Mouse (Mus musculus) thymus, adult 18-20 months (tissue): ENCODE measurements around the gene Gm10563.
"Not testable (repeated sequence)": the region's sequence is repeated elsewhere in the genome, so short reads cannot be mapped to it uniquely, and the experiment has no call there.

ENCODE experiments used
- DNase-seq, 2 experiments: peaks; one replicate each; pipeline ENCODE4 v3.0.0; 2022; ENCODE audit warnings: mixed read lengths in 2 of 2

Gene Gm10563

GRCm38 (mm10) chr4:155645308-155645707 is at the start of gene Gm10563:
TSS of gene Gm10563 (minus strand) at chr4:155645408.
- DNase-seq, result not testable (repeated sequence)

GRCm38 (mm10) chr4:155694482-155695401 is 49.5 kb upstream of the Gm10563 start:
- DNase-seq, result peak; percentile 66 to 71

GRCm38 (mm10) chr4:155694111-155694481 is 48.9 kb upstream of the Gm10563 start, which contains the start of gene Fndc10:
TSS of gene Fndc10 (plus strand) at chr4:155694342.
- DNase-seq, result peak; percentile 44 to 47

- DNase-seq, result no peak
Measured at GRCm38 (mm10) chr4:155692421-155692820, 47.2 kb upstream of the Gm10563 start.

- DNase-seq, result no peak
Measured at GRCm38 (mm10) chr4:155690571-155691375, 45.6 kb upstream of the Gm10563 start.

GRCm38 (mm10) chr4:155687764-155688163 is 42.6 kb upstream of the Gm10563 start:
- DNase-seq, result not testable (repeated sequence)

GRCm38 (mm10) chr4:155683670-155684277 is 38.6 kb upstream of the Gm10563 start:
- DNase-seq, result not testable (repeated sequence)

GRCm38 (mm10) chr4:155675991-155676390 is 30.8 kb upstream of the Gm10563 start:
- no peak for DNase-seq

- no peak for DNase-seq
Measured at GRCm38 (mm10) chr4:155672082-155672481, 26.9 kb upstream of the Gm10563 start.

- DNase-seq, result not testable (repeated sequence)
Measured at GRCm38 (mm10) chr4:155670236-155670635, 25.0 kb upstream of the Gm10563 start.

GRCm38 (mm10) chr4:155669598-155670075 is 24.4 kb upstream of the Gm10563 start:
- DNase-seq, result no peak

- peak; percentile 93 to 94 for DNase-seq
Measured at GRCm38 (mm10) chr4:155668689-155669597, 23.7 kb upstream of the Gm10563 start, which contains the start of gene Mib2. TSS of gene Mib2 (minus strand) at chr4:155669198.

- DNase-seq, result no peak
Measured at GRCm38 (mm10) chr4:155666903-155667302, 21.7 kb upstream of the Gm10563 start.

- no peak for DNase-seq
Measured at GRCm38 (mm10) chr4:155660641-155661040, 15.4 kb upstream of the Gm10563 start.

- no peak for DNase-seq
Measured at GRCm38 (mm10) chr4:155658961-155659360, 13.8 kb upstream of the Gm10563 start.

- no peak for DNase-seq
Measured at GRCm38 (mm10) chr4:155656214-155656751, 11.1 kb upstream of the Gm10563 start.

GRCm38 (mm10) chr4:155654456-155655298 is 9.5 kb upstream of the Gm10563 start:
- peak in 1 of 2 experiments; percentile 48 for DNase-seq

GRCm38 (mm10) chr4:155654183-155654455 is 8.9 kb upstream of the Gm10563 start:
- DNase-seq, result no peak

GRCm38 (mm10) chr4:155653451-155654182 is 8.4 kb upstream of the Gm10563 start:
- DNase-seq, result no peak

GRCm38 (mm10) chr4:155653086-155653450 is 7.9 kb upstream of the Gm10563 start, which contains the start of gene Mmp23:
TSS of gene Mmp23 (minus strand) at chr4:155653384.
- DNase-seq, result no peak
